Mouse (Mus musculus): ENCODE data around the gene Acap3. TPM values are rescaled to one million over a fixed set of nuclear protein-coding genes. Genes with fewer than 3 reads are reported as not detected.

Gene Acap3
- 13.8 and 14.2 TPM in 2 replicates for polyA plus RNA-seq (2016; fragmentation: Nextera tagmentation; extraction: Ambion mirVana)

GRCm38 (mm10) chr4:155891551-155892001 is at the start of gene Acap3, which contains the start of gene Pusl1:
Gene Acap3, plus strand, starts transcription at chr4:155891822.
Gene Pusl1, minus strand, starts transcription at chr4:155891781.
- peak; percentile 93 for ATAC-seq (ENCODE audit: insufficient number of reproducible peaks, low FRiP score)
- 0% methylated on average over 52 of the region's 52 CpGs for WGBS
- Histone ChIP-seq H3K9ac (peak within 1 kb of the TSS; percentile 88), H3K4me1 (replicated peaks) (peaks cover 41% of the 10 kb centered on the region), H3K9me3 (replicated peaks) (no peaks in the 10 kb centered on the region), H3K4me3 (peak within 1 kb of the TSS; percentile 82), H3K27ac (ENCODE audit: poor library complexity, severe bottlenecking) (peak within 1 kb of the TSS; percentile 93), H3K36me3 (peaks cover 39% of the 10 kb centered on the region), H3K27me3 (replicated peaks) (no peaks in the 10 kb centered on the region), H3K4me2 (peak within 1 kb of the TSS; percentile 97)

GRCm38 (mm10) chr4:155843231-155843630 is 48.4 kb upstream of the Acap3 start:
- H3K27ac ChIP-seq (ENCODE audit: poor library complexity, severe bottlenecking): no peak overlapping the region
- WGBS: 85% methylated on average over 5 of the region's 5 CpGs
- peaks cover 46% of the 10 kb centered on the region for H3K4me1 ChIP-seq (replicated peaks)
- H3K9ac ChIP-seq: no peak overlapping the region
- H3K36me3 ChIP-seq: peaks cover 23% of the 10 kb centered on the region
- no peak overlapping the region for H3K4me3 ChIP-seq
- no peaks in the 10 kb centered on the region for H3K9me3 ChIP-seq (replicated peaks)
- peaks cover 4% of the 10 kb centered on the region; the same call in 1 of the 2 replicates for H3K27me3 ChIP-seq (replicated peaks)
- no peak for ATAC-seq (ENCODE audit: insufficient number of reproducible peaks, low FRiP score)
- no peak overlapping the region for H3K4me2 ChIP-seq

GRCm38 (mm10) chr4:155846871-155847578 is 44.6 kb upstream of the Acap3 start, which contains the start of gene Dvl1:
Gene Dvl1, plus strand, starts transcription at chr4:155847402.
- 2% methylated on average over 63 of the region's 65 CpGs for WGBS
- Histone ChIP-seq H3K4me2 (peak within 1 kb of the TSS; percentile 76), H3K4me3 (peak within 1 kb of the TSS; percentile 90), H3K9ac (peak within 1 kb of the TSS; percentile 91), H3K27ac (ENCODE audit: poor library complexity, severe bottlenecking) (peak within 1 kb of the TSS; percentile 27), H3K36me3 (peaks cover 18% of the 10 kb centered on the region), H3K9me3 (replicated peaks) (no peaks in the 10 kb centered on the region), H3K27me3 (replicated peaks) (no peaks in the 10 kb centered on the region), H3K4me1 (replicated peaks) (peaks cover 23% of the 10 kb centered on the region)
- ATAC-seq (ENCODE audit: insufficient number of reproducible peaks, low FRiP score): peak; percentile 93

- H3K4me1 ChIP-seq (replicated peaks): peaks cover 23% of the 10 kb centered on the region
- peak; percentile 74 for ATAC-seq (ENCODE audit: insufficient number of reproducible peaks, low FRiP score)
These were observed 43.9 kb upstream of the Acap3 start for GRCm38 (mm10) chr4:155847591-155848352.

GRCm38 (mm10) chr4:155848434-155849095 is 43.1 kb upstream of the Acap3 start:
- H3K36me3 ChIP-seq: peaks cover 10% of the 10 kb centered on the region
- no peak overlapping the region for H3K27ac ChIP-seq (ENCODE audit: poor library complexity, severe bottlenecking)
- no peaks in the 10 kb centered on the region for H3K9me3 ChIP-seq (replicated peaks)
- peak overlapping the region; percentile 91 for H3K9ac ChIP-seq
- peak overlapping the region; percentile 90 for H3K4me3 ChIP-seq
- H3K4me1 ChIP-seq (replicated peaks): peaks cover 23% of the 10 kb centered on the region
- 64% methylated on average over 7 of the region's 7 CpGs for WGBS
- no peak for ATAC-seq (ENCODE audit: insufficient number of reproducible peaks, low FRiP score)
- no peaks in the 10 kb centered on the region for H3K27me3 ChIP-seq (replicated peaks)
- H3K4me2 ChIP-seq: peak overlapping the region; percentile 76

More at GRCm38 (mm10) chr4:155847591-155848352, 43.9 kb upstream of the Acap3 start:
- H3K4me2 ChIP-seq: peak overlapping the region; percentile 76
- H3K27ac ChIP-seq (ENCODE audit: poor library complexity, severe bottlenecking): peak overlapping the region; percentile 27
- H3K27me3 ChIP-seq (replicated peaks): no peaks in the 10 kb centered on the region
- no peaks in the 10 kb centered on the region for H3K9me3 ChIP-seq (replicated peaks)
- peaks cover 13% of the 10 kb centered on the region for H3K36me3 ChIP-seq
- H3K9ac ChIP-seq: peak overlapping the region; percentile 91
- WGBS: 3% methylated on average over 68 of the region's 69 CpGs
- H3K4me3 ChIP-seq: peak overlapping the region; percentile 90

GRCm38 (mm10) chr4:155849391-155849790 is 42.2 kb upstream of the Acap3 start:
- no peak overlapping the region for H3K4me3 ChIP-seq
- peaks cover 9% of the 10 kb centered on the region for H3K36me3 ChIP-seq
- no peaks in the 10 kb centered on the region for H3K27me3 ChIP-seq (replicated peaks)
- ATAC-seq (ENCODE audit: insufficient number of reproducible peaks, low FRiP score): no peak
- H3K27ac ChIP-seq (ENCODE audit: poor library complexity, severe bottlenecking): no peak overlapping the region
- no peaks in the 10 kb centered on the region for H3K9me3 ChIP-seq (replicated peaks)
- H3K4me1 ChIP-seq (replicated peaks): peaks cover 23% of the 10 kb centered on the region
- WGBS: 85% methylated on average over 2 of the region's 2 CpGs
- H3K9ac ChIP-seq: no peak overlapping the region
- no peak overlapping the region for H3K4me2 ChIP-seq

- no peak for ATAC-seq (ENCODE audit: insufficient number of reproducible peaks, low FRiP score)
- WGBS: 89% methylated on average over 3 of the region's 3 CpGs
These were observed 41.7 kb upstream of the Acap3 start for GRCm38 (mm10) chr4:155849792-155850451.

GRCm38 (mm10) chr4:155851368-155851767 is 40.3 kb upstream of the Acap3 start:
- Histone ChIP-seq H3K4me1 (replicated peaks) (peaks cover 22% of the 10 kb centered on the region), H3K4me2 (no peak overlapping the region), H3K9ac (no peak overlapping the region), H3K36me3 (peaks cover 29% of the 10 kb centered on the region), H3K9me3 (replicated peaks) (no peaks in the 10 kb centered on the region), H3K27ac (ENCODE audit: poor library complexity, severe bottlenecking) (no peak overlapping the region), H3K4me3 (no peak overlapping the region), H3K27me3 (replicated peaks) (no peaks in the 10 kb centered on the region)
- no peak for ATAC-seq (ENCODE audit: insufficient number of reproducible peaks, low FRiP score)
- WGBS: 88% methylated on average over 3 of the region's 3 CpGs

More at GRCm38 (mm10) chr4:155849792-155850451, 41.7 kb upstream of the Acap3 start:
- H3K27me3 ChIP-seq (replicated peaks): no peaks in the 10 kb centered on the region
- no peak overlapping the region for H3K9ac ChIP-seq
- H3K4me1 ChIP-seq (replicated peaks): peaks cover 23% of the 10 kb centered on the region
- H3K36me3 ChIP-seq: peaks cover 14% of the 10 kb centered on the region
- H3K4me3 ChIP-seq: no peak overlapping the region
- no peak overlapping the region for H3K4me2 ChIP-seq
- no peaks in the 10 kb centered on the region for H3K9me3 ChIP-seq (replicated peaks)
- H3K27ac ChIP-seq (ENCODE audit: poor library complexity, severe bottlenecking): no peak overlapping the region

- 81% methylated on average over 2 of the region's 2 CpGs for WGBS
- peaks cover 35% of the 10 kb centered on the region for H3K36me3 ChIP-seq
- no peaks in the 10 kb centered on the region for H3K27me3 ChIP-seq (replicated peaks)
- H3K9ac ChIP-seq: no peak overlapping the region
- no peak overlapping the region for H3K4me3 ChIP-seq
- peaks cover 17% of the 10 kb centered on the region for H3K4me1 ChIP-seq (replicated peaks)
- ATAC-seq (ENCODE audit: insufficient number of reproducible peaks, low FRiP score): no peak
- H3K4me2 ChIP-seq: no peak overlapping the region
- H3K27ac ChIP-seq (ENCODE audit: poor library complexity, severe bottlenecking): no peak overlapping the region
- H3K9me3 ChIP-seq (replicated peaks): no peaks in the 10 kb centered on the region
These were observed 39.6 kb upstream of the Acap3 start for GRCm38 (mm10) chr4:155851951-155852411.

- no peak overlapping the region for H3K9ac ChIP-seq
- peaks cover 11% of the 10 kb centered on the region for H3K4me1 ChIP-seq (replicated peaks)
- no peaks in the 10 kb centered on the region for H3K27me3 ChIP-seq (replicated peaks)
- H3K27ac ChIP-seq (ENCODE audit: poor library complexity, severe bottlenecking): no peak overlapping the region
- peaks cover 49% of the 10 kb centered on the region for H3K36me3 ChIP-seq
- 87% methylated on average over 9 of the region's 9 CpGs for WGBS
- no peaks in the 10 kb centered on the region for H3K9me3 ChIP-seq (replicated peaks)
- H3K4me2 ChIP-seq: no peak overlapping the region
- H3K4me3 ChIP-seq: no peak overlapping the region
- ATAC-seq (ENCODE audit: insufficient number of reproducible peaks, low FRiP score): no peak
These were observed 38.2 kb upstream of the Acap3 start for GRCm38 (mm10) chr4:155853421-155853820.

Data from heart, embryonic 12.5 days (tissue).